Mouse (Mus musculus): Measurements from ENCODE around the gene Mturn. TPM values are rescaled to one million over a fixed set of nuclear protein-coding genes. Genes with fewer than 3 reads are reported as not detected.
A peak's percentile ranks its signal among the peaks of the same experiment; 100 is the strongest.

Gene Mturn
- polyA plus RNA-seq, 1 experiment, result 23.9 TPM

- H3K4me3 ChIP-seq (ENCODE audit: insufficient read depth, low read depth, low read length), result no peak overlapping the region
- no peaks in the 10 kb centered on the region for H3K36me3 ChIP-seq (ENCODE audit: control insufficient read depth, insufficient read depth, low read length)
- no peaks in the 10 kb centered on the region for H3K4me1 ChIP-seq (ENCODE audit: control insufficient read depth, insufficient read depth, low read length)
- no peak for DNase-seq
- WGBS, result 54% methylated on average over 5 of the region's 5 CpGs
- TF ChIP-seq CTCF (conservative IDR thresholded peaks at IDR 0.05; ENCODE audit: insufficient read depth, insufficient read length, low read depth, low read length), result no peak
- TF ChIP-seq POLR2A (IDR thresholded peaks at IDR 0.05; ENCODE audit: low read depth, low read length), result no peak
- no peaks in the 10 kb centered on the region for H3K27me3 ChIP-seq (replicated peaks; ENCODE audit: control insufficient read depth, insufficient read depth, low read length)
- H3K27ac ChIP-seq (ENCODE audit: insufficient read depth, low read depth, low read length), result no peak overlapping the region
Observed at GRCm38 (mm10) chr6:54672901-54673300, 8.5 kb upstream of the Mturn start.

- Histone ChIP-seq H3K36me3 (ENCODE audit: control insufficient read depth, insufficient read depth, low read length) (no peaks in the 10 kb centered on the region), H3K4me1 (ENCODE audit: control insufficient read depth, insufficient read depth, low read length) (0 out of 2 replicates have a peak, but pooled peaks cover 4% of the 10 kb centered on the region), H3K4me3 (ENCODE audit: insufficient read depth, low read depth, low read length) (no peak overlapping the region), H3K27ac (ENCODE audit: insufficient read depth, low read depth, low read length) (no peak overlapping the region), H3K27me3 (replicated peaks; ENCODE audit: control insufficient read depth, insufficient read depth, low read length) (no peaks in the 10 kb centered on the region)
- TF ChIP-seq POLR2A (IDR thresholded peaks at IDR 0.05; ENCODE audit: low read depth, low read length) (no peak), CTCF (conservative IDR thresholded peaks at IDR 0.05; ENCODE audit: insufficient read depth, insufficient read length, low read depth, low read length) (no peak)
- DNase-seq, result no peak
- WGBS, result 92% methylated on average over 5 of the region's 5 CpGs
Observed at GRCm38 (mm10) chr6:54679686-54680085, 1.7 kb upstream of the Mturn start.

- Histone ChIP-seq H3K4me1 (ENCODE audit: control insufficient read depth, insufficient read depth, low read length) (peaks cover 8% of the 10 kb centered on the region; the same call in 1 of the 2 replicates), H3K27me3 (replicated peaks; ENCODE audit: control insufficient read depth, insufficient read depth, low read length) (no peaks in the 10 kb centered on the region), H3K36me3 (ENCODE audit: control insufficient read depth, insufficient read depth, low read length) (no peaks in the 10 kb centered on the region), H3K4me3 (ENCODE audit: insufficient read depth, low read depth, low read length) (peak overlapping the region; percentile 65), H3K27ac (ENCODE audit: insufficient read depth, low read depth, low read length) (peak overlapping the region; percentile 17; the same call in 1 of the 2 replicates)
- no peak for DNase-seq
- WGBS, result under 1% methylated on average over 61 of the region's 61 CpGs
- TF ChIP-seq POLR2A (IDR thresholded peaks at IDR 0.05; ENCODE audit: low read depth, low read length) (peak; percentile 56), CTCF (conservative IDR thresholded peaks at IDR 0.05; ENCODE audit: insufficient read depth, insufficient read length, low read depth, low read length) (no peak)
Observed at GRCm38 (mm10) chr6:54681746-54682428, 463 bp downstream of the Mturn start.

- Histone ChIP-seq H3K4me3 (ENCODE audit: insufficient read depth, low read depth, low read length) (no peak overlapping the region), H3K27me3 (replicated peaks; ENCODE audit: control insufficient read depth, insufficient read depth, low read length) (no peaks in the 10 kb centered on the region), H3K36me3 (ENCODE audit: control insufficient read depth, insufficient read depth, low read length) (peaks cover 1% of the 10 kb centered on the region; the same call in 1 of the 2 replicates), H3K27ac (ENCODE audit: insufficient read depth, low read depth, low read length) (no peak overlapping the region), H3K4me1 (ENCODE audit: control insufficient read depth, insufficient read depth, low read length) (peaks cover 25% of the 10 kb centered on the region)
- TF ChIP-seq POLR2A (IDR thresholded peaks at IDR 0.05; ENCODE audit: low read depth, low read length), result no peak
- no peak for TF ChIP-seq CTCF (conservative IDR thresholded peaks at IDR 0.05; ENCODE audit: insufficient read depth, insufficient read length, low read depth, low read length)
- no peak for DNase-seq
- WGBS, result 85% methylated on average over 4 of the region's 4 CpGs
Observed at GRCm38 (mm10) chr6:54684085-54684484, 2.7 kb downstream of the Mturn start.

- Histone ChIP-seq H3K27ac (ENCODE audit: insufficient read depth, low read depth, low read length) (no peak overlapping the region), H3K4me3 (ENCODE audit: insufficient read depth, low read depth, low read length) (no peak overlapping the region), H3K36me3 (ENCODE audit: control insufficient read depth, insufficient read depth, low read length) (peaks cover 2% of the 10 kb centered on the region; the same call in 1 of the 2 replicates), H3K4me1 (ENCODE audit: control insufficient read depth, insufficient read depth, low read length) (peaks cover 35% of the 10 kb centered on the region), H3K27me3 (replicated peaks; ENCODE audit: control insufficient read depth, insufficient read depth, low read length) (no peaks in the 10 kb centered on the region)
- TF ChIP-seq CTCF (conservative IDR thresholded peaks at IDR 0.05; ENCODE audit: insufficient read depth, insufficient read length, low read depth, low read length), result no peak
- TF ChIP-seq POLR2A (IDR thresholded peaks at IDR 0.05; ENCODE audit: low read depth, low read length), result no peak
- no peak for DNase-seq
- WGBS, result 74% methylated on average over 5 of the region's 5 CpGs
Observed at GRCm38 (mm10) chr6:54685103-54685502, 3.7 kb downstream of the Mturn start.

- Histone ChIP-seq H3K4me3 (ENCODE audit: insufficient read depth, low read depth, low read length) (no peak overlapping the region), H3K27ac (ENCODE audit: insufficient read depth, low read depth, low read length) (no peak overlapping the region; the same call in 1 of the 2 replicates), H3K36me3 (ENCODE audit: control insufficient read depth, insufficient read depth, low read length) (peaks cover 3% of the 10 kb centered on the region; the same call in 1 of the 2 replicates), H3K4me1 (ENCODE audit: control insufficient read depth, insufficient read depth, low read length) (peaks cover 42% of the 10 kb centered on the region), H3K27me3 (replicated peaks; ENCODE audit: control insufficient read depth, insufficient read depth, low read length) (no peaks in the 10 kb centered on the region)
- no peak for DNase-seq
- TF ChIP-seq CTCF (conservative IDR thresholded peaks at IDR 0.05; ENCODE audit: insufficient read depth, insufficient read length, low read depth, low read length) (no peak), POLR2A (IDR thresholded peaks at IDR 0.05; ENCODE audit: low read depth, low read length) (no peak)
- 82% methylated on average over 14 of the region's 14 CpGs for WGBS
Observed at GRCm38 (mm10) chr6:54685716-54686395, 4.4 kb downstream of the Mturn start.

Measured in kidney, adult 2 months (tissue).